Mouse (Mus musculus): ENCODE measurements around the gene Fam78b.

Gene Fam78b

GRCm38 (mm10) chr1:167001174-167001843 is at the start of gene Fam78b:
TSS of gene Fam78b (plus strand) at chr1:167001417.
- DNase-seq, result peak; percentile 3

- no peak for DNase-seq
These were observed 36.7 kb upstream of the Fam78b start for GRCm38 (mm10) chr1:166964508-166964907.

GRCm38 (mm10) chr1:166968271-166968670 is 32.9 kb upstream of the Fam78b start:
- no peak for DNase-seq

GRCm38 (mm10) chr1:166973731-166974130 is 27.5 kb upstream of the Fam78b start:
- DNase-seq, result no peak

GRCm38 (mm10) chr1:166978611-166979010 is 22.6 kb upstream of the Fam78b start:
- no peak for DNase-seq

GRCm38 (mm10) chr1:166994266-166994665 is 7.0 kb upstream of the Fam78b start:
- DNase-seq, result no peak

GRCm38 (mm10) chr1:166996250-166996649 is 5.0 kb upstream of the Fam78b start:
- no peak for DNase-seq

GRCm38 (mm10) chr1:166996811-166997210 is 4.4 kb upstream of the Fam78b start:
- no peak for DNase-seq

GRCm38 (mm10) chr1:167000529-167001173 is 566 bp upstream of the Fam78b start:
- peak; percentile 42 for DNase-seq

GRCm38 (mm10) chr1:167001844-167002485 is 748 bp downstream of the Fam78b start:
- DNase-seq, result no peak

GRCm38 (mm10) chr1:167002486-167002850 is 1.3 kb downstream of the Fam78b start:
- peak; percentile 17 for DNase-seq

- no peak for DNase-seq
These were observed 3.4 kb downstream of the Fam78b start for GRCm38 (mm10) chr1:167004621-167005020.

- no peak for DNase-seq
These were observed 6.1 kb downstream of the Fam78b start for GRCm38 (mm10) chr1:167007341-167007740.

GRCm38 (mm10) chr1:167010190-167010589 is 9.0 kb downstream of the Fam78b start:
- DNase-seq, result no peak

GRCm38 (mm10) chr1:167011301-167011700 is 10.1 kb downstream of the Fam78b start:
- no peak for DNase-seq

- no peak for DNase-seq
These were observed 11.4 kb downstream of the Fam78b start for GRCm38 (mm10) chr1:167012616-167013015.

GRCm38 (mm10) chr1:167013234-167013864 is 12.1 kb downstream of the Fam78b start:
- DNase-seq, result no peak

- DNase-seq, result no peak
These were observed 15.1 kb downstream of the Fam78b start for GRCm38 (mm10) chr1:167016269-167016668.

- no peak for DNase-seq
These were observed 20.8 kb downstream of the Fam78b start for GRCm38 (mm10) chr1:167022001-167022424.

GRCm38 (mm10) chr1:167022541-167023121 is 21.4 kb downstream of the Fam78b start:
- no peak for DNase-seq

GRCm38 (mm10) chr1:167023794-167024193 is 22.6 kb downstream of the Fam78b start:
- DNase-seq, result no peak

GRCm38 (mm10) chr1:167024961-167025360 is 23.7 kb downstream of the Fam78b start:
- DNase-seq, result no peak

GRCm38 (mm10) chr1:167032046-167032648 is 30.9 kb downstream of the Fam78b start:
- no peak for DNase-seq

Measured in kidney, adult 11 months (tissue).